Comparison of ENCODE assay signal across 7 mouse cellular contexts in the genomic region with DNA sequence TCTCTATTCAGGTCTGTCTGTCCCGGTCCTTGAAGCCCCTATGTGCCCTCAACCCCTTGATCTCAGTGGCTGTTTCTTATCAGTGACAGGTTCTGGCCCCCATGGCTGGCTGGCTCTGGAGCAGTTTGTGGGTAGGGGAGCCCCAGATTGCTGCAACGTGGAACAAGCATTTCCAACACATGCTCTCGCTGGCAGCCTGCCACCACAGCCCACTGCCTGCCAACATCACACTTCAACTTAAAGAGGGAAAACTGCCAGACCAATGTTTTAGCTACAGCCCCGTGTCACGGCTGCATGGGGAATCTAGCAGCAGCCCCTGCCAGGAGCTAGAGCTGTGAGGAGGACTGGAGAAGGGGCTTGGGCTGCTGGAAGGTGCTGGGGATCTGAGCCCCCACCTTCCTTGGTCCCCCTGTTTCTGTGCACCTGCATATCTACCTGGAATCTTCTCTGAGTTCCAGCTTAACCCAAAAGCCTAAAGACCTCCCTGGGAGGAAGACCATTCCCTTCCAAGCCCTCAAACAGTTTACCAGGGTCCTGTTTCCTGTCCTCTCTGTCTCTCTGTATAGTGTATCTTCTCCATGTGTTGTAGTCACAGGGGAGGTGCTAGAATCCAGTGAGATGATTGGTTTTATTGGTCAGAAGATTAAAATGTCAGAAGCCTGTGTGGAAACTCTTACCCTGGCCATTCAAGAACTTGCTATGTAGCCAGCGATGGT. TPM values are rescaled to one million over a fixed set of nuclear protein-coding genes. Genes with fewer than 3 reads are reported as not detected.
DNase-seq lines count a peak whose midpoint lies in the region; ATAC-seq and TF ChIP-seq lines count a peak whose summit lies in the region.

No protein-coding gene starts in this region.

- H3K4me3 ChIP-seq in midbrain, embryonic 13.5 days (replicated peaks): no peak overlapping the region
- H3K4me3 ChIP-seq in midbrain, embryonic 11.5 days (ENCODE audit: low read depth, low read length): no peak overlapping the region
- H3K4me3 ChIP-seq in embryonic facial prominence, embryonic 14.5 days (ENCODE audit: low read depth, low read length): no peak overlapping the region
- no peak overlapping the region for H3K4me3 ChIP-seq in thymus, adult 2 months (ENCODE audit: control insufficient read depth, insufficient read depth, low read length)

- H3K4me2 ChIP-seq in midbrain, embryonic 13.5 days (replicated peaks): no peak overlapping the region
- H3K4me2 ChIP-seq in midbrain, embryonic 11.5 days: no peak overlapping the region
- H3K4me2 ChIP-seq in embryonic facial prominence, embryonic 14.5 days (ENCODE audit: low read depth, low read length): no peak overlapping the region

- no peaks in the 10 kb centered on the region for H3K27me3 ChIP-seq in midbrain, embryonic 13.5 days
- no peaks in the 10 kb centered on the region for H3K27me3 ChIP-seq in midbrain, embryonic 11.5 days (ENCODE audit: control insufficient read depth, insufficient read depth, low read length)
- H3K27me3 ChIP-seq in embryonic facial prominence, embryonic 14.5 days (replicated peaks; ENCODE audit: control insufficient read depth, insufficient read depth, low read length): no peaks in the 10 kb centered on the region
- no peaks in the 10 kb centered on the region for H3K27me3 ChIP-seq in thymus, adult 2 months (ENCODE audit: control insufficient read depth, insufficient read depth, low read length)

- no peaks in the 10 kb centered on the region for H3K9me3 ChIP-seq in midbrain, embryonic 13.5 days
- no peaks in the 10 kb centered on the region for H3K9me3 ChIP-seq in midbrain, embryonic 11.5 days (ENCODE audit: control insufficient read depth, low read length)
- no peaks in the 10 kb centered on the region for H3K9me3 ChIP-seq in embryonic facial prominence, embryonic 14.5 days (ENCODE audit: control insufficient read depth, low read length)

- no peak for TF ChIP-seq CTCF in thymus, adult 2 months (IDR thresholded peaks at IDR 0.05; ENCODE audit: borderline replicate concordance, control insufficient read depth, extremely low read depth, insufficient read depth, low read length, poor library complexity)

- H3K9ac ChIP-seq in midbrain, embryonic 13.5 days (replicated peaks): no peak overlapping the region
- H3K9ac ChIP-seq in midbrain, embryonic 11.5 days (ENCODE audit: low read length): no peak overlapping the region
- no peak overlapping the region for H3K9ac ChIP-seq in embryonic facial prominence, embryonic 14.5 days (ENCODE audit: low read depth, low read length)

- no peak for DNase-seq in midbrain, embryonic 11.5 days (ENCODE audit: low spot score, missing footprints)
- DNase-seq in embryonic facial prominence, embryonic 14.5 days (ENCODE audit: low spot score): peak; percentile 92
- peak; percentile 81 for DNase-seq in layer of hippocampus, adult 9-10 months (ENCODE audit: low spot score)
- peak; percentile 84 to 88 for DNase-seq in lung, postnatal 4 days
- DNase-seq in thymus, adult 2 months: no peak
- DNase-seq in urinary bladder, adult 18-20 months (ENCODE audit: low spot score in 2 of 2): no peak

- peaks cover 10% of the 10 kb centered on the region; the same call in 1 of the 2 replicates for H3K4me1 ChIP-seq in midbrain, embryonic 13.5 days (replicated peaks)
- H3K4me1 ChIP-seq in midbrain, embryonic 11.5 days (ENCODE audit: control insufficient read depth, insufficient read depth, low read length): no peaks in the 10 kb centered on the region
- H3K4me1 ChIP-seq in embryonic facial prominence, embryonic 14.5 days (ENCODE audit: control insufficient read depth, insufficient read depth, low read length): peaks cover 7% of the 10 kb centered on the region
- H3K4me1 ChIP-seq in thymus, adult 2 months (replicated peaks; ENCODE audit: control insufficient read depth, insufficient read depth, low read length): no peaks in the 10 kb centered on the region

- H3K36me3 ChIP-seq in midbrain, embryonic 13.5 days: no peaks in the 10 kb centered on the region
- H3K36me3 ChIP-seq in midbrain, embryonic 11.5 days (ENCODE audit: control insufficient read depth, insufficient read depth, low read length): no peaks in the 10 kb centered on the region
- no peaks in the 10 kb centered on the region for H3K36me3 ChIP-seq in embryonic facial prominence, embryonic 14.5 days (ENCODE audit: control insufficient read depth, insufficient read depth, low read length)
- no peaks in the 10 kb centered on the region for H3K36me3 ChIP-seq in thymus, adult 2 months (ENCODE audit: control insufficient read depth, insufficient read depth, low read length)

- ATAC-seq in midbrain, embryonic 13.5 days: peak; percentile 60; the same call in 1 of the 2 replicates
- ATAC-seq in midbrain, embryonic 11.5 days (ENCODE audit: low FRiP score): no peak
- peak; percentile 84 for ATAC-seq in embryonic facial prominence, embryonic 14.5 days (ENCODE audit: low read depth)

- WGBS in midbrain, embryonic 13.5 days: 59% methylated on average over 6 of the region's 6 CpGs
- WGBS in midbrain, embryonic 11.5 days: 81% methylated on average over 6 of the region's 6 CpGs
- WGBS in embryonic facial prominence, embryonic 14.5 days: 32% methylated on average over 6 of the region's 6 CpGs
- WGBS in thymus, adult 2 months: 16% methylated on average over 6 of the region's 6 CpGs

- no peak overlapping the region for H3K27ac ChIP-seq in midbrain, embryonic 13.5 days
- no peak overlapping the region for H3K27ac ChIP-seq in midbrain, embryonic 11.5 days (ENCODE audit: low read depth, low read length)
- H3K27ac ChIP-seq in embryonic facial prominence, embryonic 14.5 days (replicated peaks; ENCODE audit: low read depth, low read length): no peak overlapping the region
- no peak overlapping the region for H3K27ac ChIP-seq in thymus, adult 2 months (ENCODE audit: control insufficient read depth, insufficient read depth, low read length)

- no peak for TF ChIP-seq POLR2A in thymus, adult 2 months (IDR thresholded peaks at IDR 0.05; ENCODE audit: control insufficient read depth, extremely low read depth, insufficient read depth, low read length, poor library complexity)

RNA-seq across cellular contexts. Expression of a gene that starts 50.5 kb away (rescaled TPM):
- polyA plus RNA-seq in midbrain, embryonic 13.5 days (2015; fragmentation: Nextera tagmentation; extraction: Ambion mirVana): 63.2 and 72.9 TPM in 2 replicates
- 87.3 and 92.3 TPM in 2 replicates for polyA plus RNA-seq in midbrain, embryonic 11.5 days (2014; fragmentation: Nextera tagmentation; extraction: Ambion mirVana)
- polyA plus RNA-seq in embryonic facial prominence, embryonic 14.5 days (2014; fragmentation: Nextera tagmentation; extraction: Ambion mirVana): 95.1 and 117 TPM in 2 replicates
- 12.4 and 17.2 TPM in 2 replicates for polyA plus RNA-seq in thymus, adult 2 months (2012; rRNA removed)

Comparison
In these comparisons a context has a peak if more than half of its experiments do, and no peak if none do; other contexts are left out.
1. DNase-seq: peak in embryonic facial prominence, embryonic 14.5 days (single experiment), layer of hippocampus, adult 9-10 months (single experiment) and lung, postnatal 4 days (2 of 2); none in midbrain, embryonic 11.5 days (single experiment), thymus, adult 2 months (single experiment) and urinary bladder, adult 18-20 months (0 of 2).